Mouse (Mus musculus): ENCODE results near the gene Dnaic2. TPM values are rescaled to one million over a fixed set of nuclear protein-coding genes. Genes with fewer than 3 reads are reported as not detected.

The Dnaic2 gene
- total RNA-seq (2021), result 1 to 10 TPM in 1 of 2 experiments, under 1 TPM in 1; 1.00 to 1.8 TPM
- long read RNA-seq, experiment 1, result 0 reads
- long read RNA-seq, experiment 2, result 0 reads

- intact Hi-C loops (cut with DNase I), result loop anchor here (2.0 kb wide), 1 partner anchor 58 kb away; the partner anchor contains the start of gene Rpl38
- H3K27ac ChIP-seq, result no peak within 1 kb of the TSS
Measured at GRCm38 (mm10) chr11:114726965-114727825, at the start of gene Dnaic2. Gene Dnaic2 (plus strand): TSS chr11:114727408.

GRCm38 (mm10) chr11:114679582-114679981, 47.6 kb upstream of the Dnaic2 start:
- Histone ChIP-seq H3K4me3 (no peak overlapping the region), H3K27ac (no peak overlapping the region)
- intact Hi-C loops (cut with DNase I), result no loop called here
- no peak for DNase-seq (ENCODE audit: extremely low spot score in 1 of 2, low spot score in 2 of 2)
- TF ChIP-seq CTCF (IDR thresholded peaks at IDR 0.05), result no peak

More at GRCm38 (mm10) chr11:114726965-114727825, at the start of gene Dnaic2:
- TF ChIP-seq CTCF (IDR thresholded peaks at IDR 0.05), result no peak
- peak within 1 kb of the TSS; percentile 36 for H3K4me3 ChIP-seq
- DNase-seq (ENCODE audit: extremely low spot score in 1 of 2, low spot score in 2 of 2), result peak; percentile 69 to 71

DNA sequence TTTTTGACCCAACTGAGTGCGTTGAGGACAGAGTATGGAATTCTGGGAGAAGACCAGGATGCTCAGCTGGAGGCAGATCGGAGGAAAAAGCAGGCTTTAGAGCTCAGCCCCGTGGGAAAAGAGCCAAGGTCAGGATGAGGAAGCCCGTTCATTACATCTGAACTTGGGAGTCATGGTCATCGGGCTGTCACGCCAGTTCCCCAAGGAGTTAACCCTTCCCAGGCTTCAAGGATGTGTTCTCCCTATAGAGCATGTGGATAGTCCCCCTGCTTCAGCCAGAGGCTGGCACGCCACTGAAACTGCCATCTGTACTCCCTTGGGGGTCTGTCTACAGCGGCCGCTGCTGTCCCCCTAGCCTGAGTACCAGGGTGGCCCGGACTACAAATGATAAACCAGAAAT, 46.9 kb upstream of the Dnaic2 start:
- no peak for TF ChIP-seq CTCF (IDR thresholded peaks at IDR 0.05)
- no peak overlapping the region for H3K4me3 ChIP-seq
- intact Hi-C loops (cut with DNase I), result no loop called here
- no peak overlapping the region for H3K27ac ChIP-seq
- DNase-seq (ENCODE audit: extremely low spot score in 1 of 2, low spot score in 2 of 2), result no peak

- Histone ChIP-seq H3K4me3 (no peak overlapping the region), H3K27ac (no peak overlapping the region)
- no peak for TF ChIP-seq CTCF (IDR thresholded peaks at IDR 0.05)
- intact Hi-C loops (cut with DNase I), result no loop called here
- no peak for DNase-seq (ENCODE audit: extremely low spot score in 1 of 2, low spot score in 2 of 2)
Measured at GRCm38 (mm10) chr11:114681054-114681453, 46.2 kb upstream of the Dnaic2 start.

DNA sequence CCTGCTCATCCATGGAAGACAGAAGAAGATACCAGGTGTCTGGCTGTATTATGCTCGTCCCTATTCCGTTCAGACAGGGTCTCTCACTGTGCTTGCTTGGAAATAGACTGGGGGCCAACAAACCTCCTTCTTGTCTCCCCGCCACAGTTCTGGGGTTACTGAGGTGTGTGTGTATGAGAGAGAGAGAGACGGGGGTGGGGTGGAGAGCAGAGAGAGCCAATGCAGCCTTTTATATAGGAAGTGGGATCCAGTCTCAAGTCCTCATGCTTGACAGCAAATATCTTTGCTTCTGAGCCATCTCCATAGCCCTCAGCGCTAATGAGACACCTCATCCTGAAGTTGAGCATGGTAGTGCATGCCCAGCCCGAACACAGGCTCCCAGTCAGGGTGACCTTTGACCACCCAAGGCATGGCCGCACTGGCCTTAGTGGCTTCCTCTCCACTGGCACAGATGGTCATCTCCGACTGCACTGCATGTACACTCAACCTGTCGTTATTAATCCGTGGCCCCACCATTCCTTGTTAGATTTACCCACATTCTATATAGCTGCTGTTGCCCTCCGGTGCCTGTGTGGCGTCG, 44.8 kb upstream of the Dnaic2 start:
- no peak for TF ChIP-seq CTCF (IDR thresholded peaks at IDR 0.05)
- no peak overlapping the region for H3K27ac ChIP-seq
- H3K4me3 ChIP-seq, result no peak overlapping the region
- DNase-seq (ENCODE audit: extremely low spot score in 1 of 2, low spot score in 2 of 2), result no peak
- intact Hi-C loops (cut with DNase I), result no loop called here

DNA sequence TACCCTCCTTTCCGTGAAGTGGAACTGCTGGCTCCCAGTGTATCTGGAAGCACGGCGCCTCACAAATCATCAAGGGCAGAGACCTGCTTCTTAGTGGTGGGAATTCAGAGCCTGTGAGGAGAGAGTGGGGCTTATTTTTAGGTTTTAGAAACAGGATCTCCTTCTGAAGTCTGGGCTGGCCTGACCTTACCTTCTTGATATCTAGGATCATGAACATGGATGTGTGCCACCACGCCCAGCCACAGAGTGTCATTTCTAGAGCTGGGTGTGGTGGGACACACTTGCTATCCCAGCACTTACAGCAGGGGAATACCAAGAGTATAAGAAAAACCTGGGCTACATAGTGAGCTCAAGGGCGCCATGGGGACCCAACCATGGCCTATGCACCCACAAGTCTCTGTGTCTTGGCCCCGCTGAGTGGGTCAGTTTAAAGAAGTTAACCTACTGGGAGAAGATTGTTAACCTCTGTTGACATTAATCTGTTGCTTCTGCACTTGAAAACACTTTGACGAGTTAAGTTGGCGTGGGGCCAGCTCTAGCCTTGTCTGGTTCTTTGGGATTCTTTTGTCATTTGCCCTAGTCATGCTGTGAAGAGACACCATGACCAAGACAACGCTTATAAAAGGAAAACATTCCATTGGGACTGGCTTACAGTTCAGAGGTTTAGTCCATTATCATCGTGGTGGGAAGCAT, 44.0 kb upstream of the Dnaic2 start:
- Histone ChIP-seq H3K27ac (no peak overlapping the region), H3K4me3 (no peak overlapping the region)
- intact Hi-C loops (cut with DNase I), result no loop called here
- no peak for TF ChIP-seq CTCF (IDR thresholded peaks at IDR 0.05)
- DNase-seq (ENCODE audit: extremely low spot score in 1 of 2, low spot score in 2 of 2), result no peak

DNA sequence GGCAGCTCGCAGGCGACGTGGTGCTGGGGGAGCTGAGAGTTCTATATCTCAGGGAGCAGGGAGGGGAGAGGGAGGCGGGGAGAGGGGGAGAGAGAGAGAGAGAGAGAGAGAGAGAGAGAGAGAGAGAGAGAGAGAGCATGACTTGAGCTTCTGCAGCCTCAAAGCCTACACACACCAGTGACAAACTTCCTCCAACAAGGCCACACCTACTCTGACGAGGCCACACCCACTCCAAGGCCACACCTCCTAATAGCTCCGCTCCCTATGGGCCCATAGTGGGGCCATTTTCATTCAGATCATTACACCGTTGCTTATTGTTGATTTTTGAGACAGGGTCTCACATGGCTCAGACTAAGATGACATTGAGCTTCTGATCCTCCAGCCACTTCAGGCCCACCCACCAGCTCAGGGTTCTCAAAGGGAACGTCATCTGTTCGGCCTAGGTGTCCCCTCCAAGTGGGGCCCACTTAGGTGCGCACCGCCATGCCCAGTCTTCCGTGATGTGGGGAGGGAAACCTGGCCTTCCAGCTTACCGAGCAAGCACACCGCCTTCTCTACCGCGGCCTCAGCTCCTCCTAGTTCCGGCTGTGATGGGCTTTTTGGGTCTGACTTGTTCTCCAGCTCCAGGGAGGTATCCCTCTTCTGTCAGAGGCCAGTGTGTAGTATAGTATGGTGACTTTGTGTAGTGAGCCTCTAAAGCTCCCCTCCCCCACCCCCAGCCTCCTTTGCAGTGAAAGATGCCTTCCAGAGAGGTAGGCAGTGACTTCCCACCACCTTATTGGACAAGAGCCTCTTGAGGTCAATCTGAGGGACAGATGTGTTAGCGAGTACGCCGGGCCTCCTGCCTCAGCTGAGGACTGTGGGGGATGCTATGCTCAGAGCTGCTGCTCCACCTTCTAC, 43.2 kb upstream of the Dnaic2 start:
- intact Hi-C loops (cut with DNase I), result no loop called here
- no peak for DNase-seq (ENCODE audit: extremely low spot score in 1 of 2, low spot score in 2 of 2)
- Histone ChIP-seq H3K4me3 (no peak overlapping the region), H3K27ac (no peak overlapping the region)
- no peak for TF ChIP-seq CTCF (IDR thresholded peaks at IDR 0.05)

DNA sequence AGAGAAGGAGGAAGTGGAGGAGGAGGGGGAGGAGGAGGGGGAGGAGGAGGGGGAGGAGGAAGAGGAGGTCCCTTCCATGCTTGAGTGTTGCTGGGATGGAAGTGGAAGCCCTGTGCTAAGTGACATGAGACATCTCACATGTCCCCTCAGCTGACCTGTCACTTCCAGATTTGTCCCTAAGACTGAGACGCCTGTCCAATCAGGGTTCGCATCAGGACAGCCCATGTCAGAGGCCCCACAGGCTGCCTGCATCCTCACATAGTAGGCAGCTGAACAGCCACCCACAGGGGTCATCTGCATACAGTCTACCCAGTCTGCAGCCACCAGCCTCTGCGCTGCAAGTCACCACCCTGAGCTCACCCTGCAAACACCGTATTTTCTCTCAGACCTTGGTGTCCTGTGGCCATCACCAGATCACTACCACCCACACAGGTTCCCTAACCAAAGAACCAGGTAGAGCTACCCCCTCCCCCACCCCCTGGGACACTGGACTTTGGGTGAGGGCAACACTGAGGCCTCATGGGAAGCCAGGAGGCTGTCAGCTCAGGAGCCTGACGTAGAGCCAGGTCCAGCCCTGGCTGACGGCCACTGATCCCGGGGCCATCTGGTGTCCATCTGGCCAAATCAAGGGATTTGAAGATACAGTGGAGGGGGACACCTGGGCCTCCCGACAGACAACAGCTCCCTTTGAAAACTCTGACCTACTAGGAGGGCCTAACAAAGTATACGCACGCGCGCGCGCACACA, 42.4 kb upstream of the Dnaic2 start:
- Histone ChIP-seq H3K4me3 (no peak overlapping the region), H3K27ac (no peak overlapping the region)
- intact Hi-C loops (cut with DNase I), result no loop called here
- no peak for DNase-seq (ENCODE audit: extremely low spot score in 1 of 2, low spot score in 2 of 2)
- no peak for TF ChIP-seq CTCF (IDR thresholded peaks at IDR 0.05)

DNA sequence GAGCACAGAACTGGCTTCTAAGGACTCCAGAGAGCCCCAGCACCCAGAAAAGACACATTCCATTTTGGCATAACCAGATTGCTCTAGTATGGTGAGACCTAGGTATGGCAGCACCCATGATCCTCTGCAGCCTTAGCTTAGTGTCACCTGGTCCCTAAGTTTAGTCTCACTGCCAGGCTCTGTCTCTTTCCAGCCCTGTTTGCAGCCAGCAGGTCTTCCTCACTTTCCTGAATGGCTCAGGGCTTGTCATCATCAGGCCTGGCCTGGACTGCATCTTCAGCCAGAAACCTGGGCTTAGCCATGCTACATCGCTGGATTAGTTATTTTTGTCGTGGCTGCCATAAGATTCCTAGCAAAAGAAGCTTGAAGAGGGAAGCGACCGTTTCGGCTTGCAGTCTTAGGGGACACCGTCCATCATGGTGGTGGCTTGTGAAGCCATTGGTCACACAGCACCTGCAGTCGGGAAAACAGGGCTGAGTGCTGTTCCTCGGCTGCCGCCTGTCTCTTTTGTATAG, 41.6 kb upstream of the Dnaic2 start:
- H3K27ac ChIP-seq, result no peak overlapping the region
- intact Hi-C loops (cut with DNase I), result no loop called here
- DNase-seq (ENCODE audit: extremely low spot score in 1 of 2, low spot score in 2 of 2), result no peak
- no peak overlapping the region for H3K4me3 ChIP-seq
- TF ChIP-seq CTCF (IDR thresholded peaks at IDR 0.05), result no peak

- TF ChIP-seq CTCF (IDR thresholded peaks at IDR 0.05), result no peak
- Histone ChIP-seq H3K4me3 (no peak overlapping the region), H3K27ac (no peak overlapping the region)
- intact Hi-C loops (cut with DNase I), result no loop called here
- no peak for DNase-seq (ENCODE audit: extremely low spot score in 1 of 2, low spot score in 2 of 2)
Measured at GRCm38 (mm10) chr11:114686221-114686959, 40.8 kb upstream of the Dnaic2 start.

Data from left cerebral cortex, adult 2 months (tissue).